Mouse (Mus musculus): ENCODE results near the gene Gm11096.

The Gm11096 gene

GRCm38 (mm10) chr17:81481843-81482490, 40.4 kb downstream of the Gm11096 start:
- DNase-seq (ENCODE audit: low read depth): no peak

GRCm38 (mm10) chr17:81486388-81486787, 44.8 kb downstream of the Gm11096 start:
- DNase-seq (ENCODE audit: low read depth): no peak
